Mouse (Mus musculus) olfactory bulb, adult 2 months (tissue): Measurements from ENCODE around the gene 2310022A10Rik. TPM values are rescaled to one million over a fixed set of nuclear protein-coding genes. Genes with fewer than 3 reads are reported as not detected.
"Not testable (repeated sequence)": the region's sequence is repeated elsewhere in the genome, so short reads cannot be mapped to it uniquely, and the experiment has no call there.

Source experiments
- H3K27ac ChIP-seq: fragments of 200-500 bp; 2 replicates; pipeline ENCODE4 v1.5.1; 2012; ENCODE audit warnings: low read depth, low read length; ENCODE audit not compliant: insufficient read depth
- H3K4me1 ChIP-seq: fragments of 200-500 bp; 2 replicates; pipeline ENCODE4 v1.6.1; 2012; ENCODE audit warnings: low read length; ENCODE audit not compliant: control insufficient read depth, insufficient read depth
- H3K4me3 ChIP-seq: fragments of 200-500 bp; 2 replicates; pipeline ENCODE4 v1.5.1; 2012; ENCODE audit warnings: mild to moderate bottlenecking, low read depth, low read length, moderate library complexity; ENCODE audit not compliant: insufficient read depth
- CTCF ChIP-seq: fragments of 200-500 bp; IDR thresholded peaks from 2 replicates; pipeline ENCODE4 v1.5.1; 2012; ENCODE audit warnings: low read depth, mild to moderate bottlenecking, low read length, moderate library complexity; ENCODE audit not compliant: insufficient read depth
- POLR2A ChIP-seq: fragments of 200-500 bp; IDR thresholded peaks from 2 replicates; pipeline ENCODE4 v1.6.1; 2012; ENCODE audit warnings: mild to moderate bottlenecking, low read depth, low read length, moderate library complexity; ENCODE audit not compliant: insufficient read depth
- WGBS: fragments of 180-500 bp; shearing (Covaris S2); methylation state at CpG from one replicate; pipeline ENCODE4 v1.1.7; 2018; 5-methylcytosine and 5-hydroxymethylcytosine counted together
- polyA plus RNA-seq: library from polyadenylated mRNA; stranded (reverse); fragments of >200 nt; gene quantifications from 2 replicates; pipeline ENCODE4 v1.2.4, GENCODE M21; 2012; ENCODE audit warnings: low replicate concordance; ENCODE audit not compliant: missing spikeins, insufficient read depth, insufficient read length

The 2310022A10Rik gene
- polyA plus RNA-seq, 1 experiment: not detected

DNA sequence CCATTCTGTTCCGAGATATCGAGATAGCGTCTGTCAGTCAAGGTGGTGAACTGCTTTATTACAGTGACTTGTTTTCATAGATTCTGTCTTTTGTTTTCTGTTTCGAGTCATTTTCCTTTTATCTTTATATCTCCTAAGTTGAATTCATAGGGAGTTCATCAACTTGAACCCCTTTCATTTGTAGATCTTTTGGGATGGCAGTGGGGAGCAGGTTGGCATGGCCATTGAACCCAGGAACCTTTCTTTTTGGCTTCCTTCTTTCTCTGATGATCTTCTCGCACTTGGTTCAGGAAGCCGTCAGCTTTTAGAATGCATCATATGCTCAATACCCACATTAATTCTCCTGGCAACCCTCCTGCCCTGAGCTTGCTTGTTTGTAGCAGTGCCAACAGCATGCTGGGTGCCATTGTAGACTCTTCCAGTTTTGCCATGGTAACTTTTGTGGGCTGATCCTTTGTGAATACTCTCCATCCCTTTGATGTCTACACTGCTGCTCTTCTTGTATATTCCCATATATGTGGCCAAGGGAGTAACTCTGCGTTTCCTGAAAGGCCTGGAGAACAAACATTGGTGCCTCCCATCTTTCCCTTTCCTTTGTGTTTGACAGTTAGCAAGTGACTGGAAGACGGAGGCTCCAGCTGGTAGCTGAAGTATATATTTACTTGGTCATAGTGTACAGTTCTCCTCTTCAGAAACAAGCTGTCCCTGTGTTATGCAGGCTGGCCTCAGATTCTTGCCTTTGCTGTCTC lies 60.9 kb downstream of the 2310022A10Rik start:
- 34% methylated on average over 8 of the region's 8 CpGs for WGBS
- TF ChIP-seq CTCF (no peak), POLR2A (no peak)
- Histone ChIP-seq H3K4me1 (peaks cover 5% of the 10 kb centered on the region), H3K27ac (peak overlapping the region; percentile 35), H3K4me3 (no peak overlapping the region)

DNA sequence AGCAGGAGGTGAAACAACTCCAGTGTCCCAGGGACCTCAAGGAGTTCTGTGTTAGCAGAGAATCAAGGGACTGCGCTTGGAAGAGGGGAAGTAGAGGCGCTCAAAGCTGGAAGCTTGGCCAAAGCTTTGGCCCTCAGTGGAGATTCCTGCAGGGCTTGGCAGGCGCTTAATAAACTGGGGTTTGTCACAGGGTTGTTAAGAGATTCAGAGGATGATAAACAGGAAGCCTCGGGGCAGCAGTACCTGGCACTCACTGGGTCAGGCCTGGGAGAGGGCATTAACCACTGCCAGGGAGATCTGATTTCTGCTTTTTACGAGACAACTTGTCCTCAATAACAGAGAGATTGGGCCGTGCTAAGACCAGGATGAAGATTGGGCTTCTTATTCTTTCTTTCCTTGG lies 68.0 kb downstream of the 2310022A10Rik start:
- 42% methylated on average over 6 of the region's 6 CpGs for WGBS
- Histone ChIP-seq H3K4me1 (no peaks in the 10 kb centered on the region), H3K27ac (no peak overlapping the region), H3K4me3 (no peak overlapping the region)
- TF ChIP-seq CTCF: no peak
- no peak for TF ChIP-seq POLR2A

DNA sequence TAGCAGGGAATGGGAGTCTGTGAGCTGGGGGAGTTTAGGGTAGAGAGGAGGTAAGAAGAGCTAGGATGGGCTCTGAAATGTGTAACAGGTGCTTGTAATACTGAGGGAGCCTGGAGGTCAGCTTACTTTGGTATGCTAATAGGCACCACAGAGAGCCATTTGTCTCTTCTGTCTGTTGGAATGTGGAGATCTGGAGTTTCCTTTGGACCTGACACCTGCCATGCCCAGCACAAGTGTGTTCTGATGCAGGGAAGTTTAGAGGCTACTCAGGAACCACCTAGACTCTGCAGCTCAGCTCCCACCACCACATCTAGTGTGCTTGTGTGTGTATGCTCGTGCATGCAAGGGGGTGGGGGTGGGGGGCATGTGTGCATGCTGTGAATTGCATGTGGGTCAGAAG lies 69.2 kb downstream of the 2310022A10Rik start:
- no peak for TF ChIP-seq POLR2A
- no peak for TF ChIP-seq CTCF
- WGBS: 73% methylated on average over 1 of the region's 1 CpGs
- Histone ChIP-seq H3K4me3 (no peak overlapping the region), H3K27ac (no peak overlapping the region), H3K4me1 (no peaks in the 10 kb centered on the region)

- H3K4me1 ChIP-seq: no peaks in the 10 kb centered on the region
- no peak for TF ChIP-seq POLR2A
- no peak for TF ChIP-seq CTCF
- no peak overlapping the region for H3K4me3 ChIP-seq
- no peak overlapping the region for H3K27ac ChIP-seq
These were observed 71.9 kb downstream of the 2310022A10Rik start for GRCm38 (mm10) chr7:27624967-27625366.

GRCm38 (mm10) chr7:27627707-27628106 lies 74.7 kb downstream of the 2310022A10Rik start:
- H3K27ac ChIP-seq: no peak overlapping the region
- 76% methylated on average over 7 of the region's 7 CpGs for WGBS

DNA sequence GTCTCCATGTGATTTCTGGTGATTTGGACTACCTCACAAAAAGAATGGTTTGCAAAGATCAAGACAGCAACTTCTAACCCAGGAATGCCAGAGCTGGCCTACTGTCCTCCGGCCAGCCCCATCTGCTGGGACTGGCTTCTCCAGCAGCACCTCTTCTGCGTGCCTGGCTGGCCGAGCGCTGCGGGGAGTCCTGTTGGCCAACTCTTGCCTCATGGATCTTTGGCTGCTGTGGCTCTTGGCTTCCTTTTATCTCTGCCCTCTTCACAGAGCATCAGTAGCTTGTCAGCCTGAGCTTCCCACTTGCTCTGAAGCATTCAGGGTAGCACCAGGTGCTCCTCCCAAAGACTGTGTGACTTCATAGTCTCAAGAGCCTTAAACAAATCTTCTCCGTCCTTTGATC lies 75.2 kb downstream of the 2310022A10Rik start:
- Histone ChIP-seq H3K4me3 (no peak overlapping the region), H3K27ac (no peak overlapping the region), H3K4me1 (no peaks in the 10 kb centered on the region)
- TF ChIP-seq POLR2A (no peak), CTCF (no peak)
- WGBS: 91% methylated on average over 6 of the region's 6 CpGs

More at GRCm38 (mm10) chr7:27627707-27628106, 74.7 kb downstream of the 2310022A10Rik start:
- TF ChIP-seq CTCF: no peak
- TF ChIP-seq POLR2A: no peak
- no peak overlapping the region for H3K4me3 ChIP-seq
- H3K4me1 ChIP-seq: no peaks in the 10 kb centered on the region

DNA sequence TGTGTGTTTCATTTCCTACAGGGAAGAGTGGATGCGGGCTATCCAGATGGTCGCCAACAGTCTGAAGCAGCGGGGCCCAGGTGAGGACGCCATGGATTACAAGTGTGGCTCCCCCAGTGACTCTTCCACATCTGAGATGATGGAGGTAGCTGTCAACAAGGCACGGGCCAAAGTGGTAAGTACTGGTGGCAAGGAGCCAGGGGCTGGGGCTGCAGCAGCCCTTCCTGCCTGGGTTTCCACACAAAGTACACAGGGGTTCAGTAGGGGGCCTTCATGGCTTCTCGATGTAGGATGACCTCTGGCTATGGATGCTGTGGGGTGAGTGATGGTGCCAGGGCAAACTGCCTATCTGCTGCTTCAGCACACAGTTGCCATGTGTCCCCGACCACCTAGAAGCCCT lies 75.8 kb downstream of the 2310022A10Rik start:
- H3K27ac ChIP-seq: not testable (repeated sequence)

GRCm38 (mm10) chr7:27631439-27631838 lies 78.4 kb downstream of the 2310022A10Rik start:
- Histone ChIP-seq H3K4me1 (no peaks in the 10 kb centered on the region), H3K4me3 (no peak overlapping the region), H3K27ac (no peak overlapping the region)
- 98% methylated on average over 4 of the region's 4 CpGs for WGBS
- TF ChIP-seq POLR2A: no peak
- TF ChIP-seq CTCF: no peak

More for the DNA sequence above, 75.8 kb downstream of the 2310022A10Rik start:
- 90% methylated on average over 7 of the region's 7 CpGs for WGBS
- not testable (repeated sequence) for H3K4me1 ChIP-seq, H3K4me3 ChIP-seq

Other genes with a start within 250 kb of the 2310022A10Rik start
- not detected in 2 replicates for gene Ltbp4, start 215.5 kb upstream of the 2310022A10Rik start, polyA plus RNA-seq
- not detected in 2 replicates for gene Shkbp1, start 197.2 kb upstream of the 2310022A10Rik start, polyA plus RNA-seq
- gene Gm20479, start 195.8 kb upstream of the 2310022A10Rik start, polyA plus RNA-seq: not detected in 2 replicates
- not detected in 2 replicates for gene Sptbn4, start 105.5 kb upstream of the 2310022A10Rik start, polyA plus RNA-seq
- not detected in 2 replicates for gene Blvrb, start 105.3 kb upstream of the 2310022A10Rik start, polyA plus RNA-seq
- gene Sertad3, start 79.5 kb upstream of the 2310022A10Rik start, polyA plus RNA-seq: not detected in 2 replicates
- not detected in 2 replicates for gene Sertad1, start 66.3 kb upstream of the 2310022A10Rik start, polyA plus RNA-seq
- not detected in 2 replicates for gene Prx, start 53.9 kb upstream of the 2310022A10Rik start, polyA plus RNA-seq
- gene Hipk4, start 30.0 kb upstream of the 2310022A10Rik start, polyA plus RNA-seq: not detected in 2 replicates
- not detected in 2 replicates for gene Pld3, start within 50 bp of the 2310022A10Rik start, polyA plus RNA-seq
- gene Akt2, start 38.3 kb downstream of the 2310022A10Rik start, polyA plus RNA-seq: not detected in 2 replicates
- not detected in 2 replicates for gene Ttc9b, start 100.7 kb downstream of the 2310022A10Rik start, polyA plus RNA-seq
- not detected in 2 replicates for gene Map3k10, start 121.4 kb downstream of the 2310022A10Rik start, polyA plus RNA-seq
- not detected in 2 replicates for gene Zfp607b, start 136.1 kb downstream of the 2310022A10Rik start, polyA plus RNA-seq
- gene Zfp60, start 178.2 kb downstream of the 2310022A10Rik start, polyA plus RNA-seq: not detected in 2 replicates